Mouse (Mus musculus) liver, embryonic 11.5 days (tissue): ENCODE results near the gene Defb26. TPM values are rescaled to one million over a fixed set of nuclear protein-coding genes. Genes with fewer than 3 reads are reported as not detected.

ENCODE experiments used
- ATAC-seq: fragments of 200-750 bp; cut with Nextera tagmentation; replicated peaks from 2 replicates; pipeline ENCODE4 v1.8.0; 2017; ENCODE audit warnings: moderate number of reproducible peaks, mild to moderate bottlenecking, moderate TSS enrichment, moderate library complexity; ENCODE audit not compliant: low FRiP score
- DNase-seq: peaks from one replicate; pipeline ENCODE4 v3.0.0-alpha.2; 2017; ENCODE audit warnings: low spot score
- H3K27ac ChIP-seq: fragments of 300-500 bp; sonication (generic); 2 replicates; pipeline ENCODE4 v1.5.1; 2014; ENCODE audit warnings: mild to moderate bottlenecking, low read depth, low read length, control low read depth
- H3K27me3 ChIP-seq: fragments of 300-500 bp; sonication (generic); replicated peaks from 2 replicates; pipeline ENCODE4 v1.6.1; 2014; ENCODE audit warnings: low read length, mixed read lengths; ENCODE audit not compliant: control insufficient read depth, insufficient read depth
- H3K36me3 ChIP-seq: fragments of 300-500 bp; sonication (generic); 2 replicates; pipeline ENCODE4 v1.6.1; 2014; ENCODE audit warnings: mild to moderate bottlenecking, low read length, moderate library complexity, mixed read lengths; ENCODE audit not compliant: control insufficient read depth, insufficient read depth
- H3K4me1 ChIP-seq: fragments of 300-500 bp; sonication (generic); replicated peaks from 2 replicates; pipeline ENCODE4 v1.6.1; 2014; ENCODE audit warnings: low read length, mixed read lengths; ENCODE audit not compliant: control insufficient read depth, insufficient read depth
- H3K4me2 ChIP-seq: fragments of 300-500 bp; sonication (generic); 2 replicates; pipeline ENCODE4 v1.6.1; 2014; ENCODE audit warnings: mild to moderate bottlenecking, control low read depth, moderate library complexity
- H3K4me3 ChIP-seq: fragments of 300-500 bp; sonication (generic); 2 replicates; pipeline ENCODE4 v1.5.1; 2014; ENCODE audit warnings: low read depth, low read length, control low read depth
- H3K9ac ChIP-seq: fragments of 300-500 bp; sonication (generic); 2 replicates; pipeline ENCODE4 v1.6.1; 2014; ENCODE audit warnings: low read depth, low read length, control low read depth
- H3K9me3 ChIP-seq: fragments of 300-500 bp; sonication (generic); 2 replicates; pipeline ENCODE4 v1.6.1; 2016; ENCODE audit warnings: low read length, inconsistent platforms, mixed read lengths; ENCODE audit not compliant: control insufficient read depth
- WGBS: fragments of 180-500 bp; shearing (Covaris S2); extraction: QIAGEN DNeasy Blood & Tissue Kit; methylation state at CpG from one replicate; pipeline ENCODE4 v1.1.7; 2014; 5-methylcytosine and 5-hydroxymethylcytosine counted together
- polyA plus RNA-seq: library from polyadenylated mRNA; unstranded; fragments of >200 nt; fragmentation: Nextera tagmentation; extraction: Ambion mirVana; gene quantifications from 2 replicates; pipeline ENCODE4 v1.2.1, GENCODE M21; 2014

Gene Defb26
- polyA plus RNA-seq, 1 experiment from 2014 or later, result not detected

DNA sequence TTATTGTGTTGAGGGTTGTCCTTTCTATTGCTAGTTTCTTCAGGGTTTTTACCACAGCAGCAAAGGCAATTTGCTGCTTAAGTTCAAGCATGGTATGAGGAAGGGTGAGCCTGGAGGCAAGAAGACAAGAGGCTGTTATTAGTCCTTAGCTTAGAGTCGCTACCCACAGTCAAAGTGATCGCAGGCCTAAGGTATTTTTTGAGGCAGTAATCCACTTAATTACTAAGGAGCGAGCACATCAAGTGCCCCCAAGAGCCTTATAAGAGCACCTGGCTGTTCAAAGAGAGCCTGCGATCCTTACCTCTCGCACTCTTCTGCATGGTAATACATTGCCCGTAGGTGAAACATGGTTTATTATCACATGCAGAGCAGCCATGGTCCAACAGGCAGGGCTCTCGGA lies 29.8 kb downstream of the Defb26 start:
- WGBS, result 83% methylated on average over 7 of the region's 7 CpGs
- Histone ChIP-seq H3K4me3 (no peak overlapping the region), H3K9me3 (no peaks in the 10 kb centered on the region), H3K9ac (no peak overlapping the region), H3K27ac (no peak overlapping the region), H3K4me2 (no peak overlapping the region), H3K4me1 (no peaks in the 10 kb centered on the region), H3K36me3 (no peaks in the 10 kb centered on the region), H3K27me3 (no peaks in the 10 kb centered on the region)
- DNase-seq (no peak), ATAC-seq (no peak)

DNA sequence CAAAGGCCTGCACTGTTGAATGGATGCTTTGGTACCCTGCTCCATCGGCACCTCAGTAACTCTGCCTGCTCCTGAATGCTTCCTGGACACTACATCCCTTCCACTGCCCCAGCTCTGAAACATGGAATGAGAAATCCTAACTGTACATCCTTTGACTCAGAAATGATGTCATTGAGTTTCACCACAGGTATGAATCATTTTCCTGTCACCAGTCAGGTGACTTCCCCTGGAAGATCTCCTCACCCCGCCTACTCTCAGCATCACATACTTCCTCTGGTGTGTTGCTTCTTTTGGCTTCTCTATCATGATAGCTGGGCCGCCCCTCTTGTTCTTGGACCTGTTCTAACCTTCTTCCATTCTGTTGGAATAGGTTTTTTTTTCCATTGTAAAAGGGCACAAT lies 30.6 kb downstream of the Defb26 start:
- H3K9ac ChIP-seq, result no peak overlapping the region
- H3K4me1 ChIP-seq, result no peaks in the 10 kb centered on the region
- no peak overlapping the region for H3K4me3 ChIP-seq
- no peak overlapping the region for H3K27ac ChIP-seq
- H3K27me3 ChIP-seq, result no peaks in the 10 kb centered on the region
- H3K36me3 ChIP-seq, result no peaks in the 10 kb centered on the region
- H3K9me3 ChIP-seq, result no peaks in the 10 kb centered on the region
- WGBS, result 78% methylated on average over 3 of the region's 3 CpGs
- DNase-seq, result no peak
- H3K4me2 ChIP-seq, result no peak overlapping the region
- no peak for ATAC-seq

DNA sequence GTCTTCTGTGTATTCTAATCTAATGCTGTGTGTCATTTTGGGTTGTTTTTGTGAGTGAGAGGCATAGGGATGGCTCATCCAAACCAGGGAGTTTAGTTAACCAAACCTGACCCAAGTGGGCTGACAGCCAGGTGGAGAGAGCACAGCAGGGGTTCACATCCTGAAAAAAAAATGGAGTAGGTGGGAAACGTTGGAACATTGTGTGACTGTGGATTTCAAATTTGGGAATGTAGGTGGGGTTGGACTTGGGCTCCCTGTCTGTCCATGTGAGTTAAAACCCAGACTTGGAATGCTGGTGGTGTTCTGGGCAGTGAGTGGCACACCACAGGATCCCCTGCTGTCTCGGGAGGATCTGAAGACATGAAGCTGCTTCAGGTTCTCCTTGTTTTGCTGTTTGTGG lies 34.7 kb downstream of the Defb26 start, which contains the start of gene Defb20:
Defb20 (plus strand) TSS at position 301 of the 400 bp plus-strand sequence.
- H3K4me2 ChIP-seq, result no peak within 1 kb of the TSS
- ATAC-seq (no peak), DNase-seq (no peak)
- no peak within 1 kb of the TSS for H3K9ac ChIP-seq
- 49% methylated on average over 2 of the region's 2 CpGs for WGBS
- H3K4me1 ChIP-seq, result no peaks in the 10 kb centered on the region
- no peaks in the 10 kb centered on the region for H3K27me3 ChIP-seq
- H3K9me3 ChIP-seq, result no peaks in the 10 kb centered on the region
- H3K36me3 ChIP-seq, result no peaks in the 10 kb centered on the region
- H3K27ac ChIP-seq, result no peak within 1 kb of the TSS
- no peak within 1 kb of the TSS for H3K4me3 ChIP-seq

GRCm38 (mm10) chr2:152472434-152472833 lies 39.1 kb downstream of the Defb26 start:
- H3K9ac ChIP-seq, result no peak overlapping the region
- no peaks in the 10 kb centered on the region for H3K4me1 ChIP-seq
- 30% methylated on average over 3 of the region's 3 CpGs for WGBS
- DNase-seq (no peak), ATAC-seq (no peak)
- H3K9me3 ChIP-seq, result no peaks in the 10 kb centered on the region
- H3K27me3 ChIP-seq, result no peaks in the 10 kb centered on the region
- H3K4me2 ChIP-seq, result no peak overlapping the region
- no peak overlapping the region for H3K27ac ChIP-seq
- no peaks in the 10 kb centered on the region for H3K36me3 ChIP-seq
- no peak overlapping the region for H3K4me3 ChIP-seq

- 28% methylated on average over 7 of the region's 7 CpGs for WGBS
- Histone ChIP-seq H3K36me3 (no peaks in the 10 kb centered on the region), H3K4me3 (no peak overlapping the region), H3K4me1 (no peaks in the 10 kb centered on the region), H3K4me2 (no peak overlapping the region), H3K27me3 (no peaks in the 10 kb centered on the region), H3K27ac (no peak overlapping the region), H3K9ac (no peak overlapping the region), H3K9me3 (no peaks in the 10 kb centered on the region)
- ATAC-seq, result no peak
- DNase-seq, result no peak
Measured at GRCm38 (mm10) chr2:152470973-152471372, 40.5 kb downstream of the Defb26 start.

DNA sequence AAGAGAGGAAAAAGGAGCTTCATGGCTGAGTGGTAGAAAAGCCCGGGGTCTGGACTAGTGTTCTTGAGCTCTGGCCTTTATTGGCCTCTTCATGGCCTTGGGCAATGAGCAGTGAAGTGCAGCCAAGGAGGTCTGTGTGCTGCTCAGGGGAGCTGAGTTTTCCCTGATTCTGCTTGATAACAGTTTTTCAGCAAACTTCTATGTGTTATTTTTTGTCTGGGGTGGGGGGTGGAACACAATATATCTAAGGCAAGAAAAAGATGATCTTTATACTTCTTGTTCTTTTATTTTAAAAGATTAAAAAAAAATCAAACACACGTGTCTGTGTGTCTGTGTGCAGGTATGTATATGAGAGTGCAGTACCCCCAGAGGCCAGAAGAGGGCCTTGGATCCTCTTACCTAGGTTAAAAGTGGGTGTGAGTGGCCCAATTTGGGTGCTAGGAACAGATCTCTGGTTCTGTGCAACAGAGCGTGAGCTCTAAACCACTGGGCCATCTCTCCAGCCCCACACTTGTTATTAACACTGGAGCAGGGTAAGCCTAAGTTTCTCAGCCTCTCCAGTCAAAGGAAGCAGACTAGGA lies 46.8 kb downstream of the Defb26 start, which contains the start of gene Defb23:
Defb23 (minus strand) TSS at position 51 of the 581 bp plus-strand sequence.
- H3K36me3 ChIP-seq, result no peaks in the 10 kb centered on the region
- ATAC-seq (no peak), DNase-seq (no peak)
- no peak within 1 kb of the TSS for H3K4me3 ChIP-seq
- H3K27ac ChIP-seq, result no peak within 1 kb of the TSS
- no peaks in the 10 kb centered on the region for H3K9me3 ChIP-seq
- WGBS, result 77% methylated on average over 3 of the region's 3 CpGs
- H3K27me3 ChIP-seq, result no peaks in the 10 kb centered on the region
- no peak within 1 kb of the TSS for H3K4me2 ChIP-seq
- H3K4me1 ChIP-seq, result no peaks in the 10 kb centered on the region
- no peak within 1 kb of the TSS for H3K9ac ChIP-seq

GRCm38 (mm10) chr2:152459241-152459640 lies 52.3 kb downstream of the Defb26 start:
- H3K4me1 ChIP-seq, result no peaks in the 10 kb centered on the region; the same call in 1 of the 2 replicates
- H3K9ac ChIP-seq, result no peak overlapping the region
- H3K36me3 ChIP-seq, result no peaks in the 10 kb centered on the region
- H3K27ac ChIP-seq, result no peak overlapping the region
- DNase-seq (no peak), ATAC-seq (no peak)
- no peaks in the 10 kb centered on the region; the same call in 1 of the 2 replicates for H3K27me3 ChIP-seq
- H3K4me3 ChIP-seq, result no peak overlapping the region
- WGBS, result 62% methylated on average over 13 of the region's 13 CpGs
- no peaks in the 10 kb centered on the region for H3K9me3 ChIP-seq
- no peak overlapping the region for H3K4me2 ChIP-seq

Other genes with a start within 250 kb of the Defb26 start
- gene Tbc1d20, start 217.9 kb downstream of the Defb26 start, polyA plus RNA-seq, result 25.1 and 25.9 TPM in 2 replicates
- gene Rbck1, start 179.0 kb downstream of the Defb26 start, polyA plus RNA-seq, result 104 and 105 TPM in 2 replicates
- 13.9 and 18.1 TPM in 2 replicates for gene Trib3, start 167.7 kb downstream of the Defb26 start, polyA plus RNA-seq
- gene Nrsn2, start 135.1 kb downstream of the Defb26 start, polyA plus RNA-seq, result 0.45 and 0.49 TPM in 2 replicates
- 8.5 and 9.8 TPM in 2 replicates for gene Sox12, start 113.6 kb downstream of the Defb26 start, polyA plus RNA-seq
- gene Zcchc3, start 96.7 kb downstream of the Defb26 start, polyA plus RNA-seq, result 41.6 and 44.6 TPM in 2 replicates
- gene 6820408C15Rik, start 96.1 kb downstream of the Defb26 start, polyA plus RNA-seq, result 0.31 and 1.1 TPM in 2 replicates
- not detected in 2 replicates for gene Defb23, start 47.1 kb downstream of the Defb26 start, polyA plus RNA-seq
- not detected in 2 replicates for gene Defb20, start 34.6 kb downstream of the Defb26 start, polyA plus RNA-seq
- gene Defb22, start 21.6 kb downstream of the Defb26 start, polyA plus RNA-seq, result not detected in 2 replicates
- gene Defb28, start 6.6 kb upstream of the Defb26 start, polyA plus RNA-seq, result not detected in 2 replicates
- gene Defb29, start 28.4 kb upstream of the Defb26 start, polyA plus RNA-seq, result not detected in 2 replicates
- gene Gm17416, start 57.6 kb upstream of the Defb26 start, polyA plus RNA-seq, result not detected in 2 replicates
- gene Defb21, start 61.1 kb upstream of the Defb26 start, polyA plus RNA-seq, result not detected in 2 replicates
- gene Defb19, start 68.6 kb upstream of the Defb26 start, polyA plus RNA-seq, result not detected in 2 replicates
- gene Defb45, start 87.7 kb upstream of the Defb26 start, polyA plus RNA-seq, result not detected in 2 replicates
- not detected in 2 replicates for gene Defb36, start 92.6 kb upstream of the Defb26 start, polyA plus RNA-seq
- gene Defb25, start 111.4 kb upstream of the Defb26 start, polyA plus RNA-seq, result not detected in 2 replicates
- gene Rem1, start 115.3 kb upstream of the Defb26 start, polyA plus RNA-seq, result 1.2 and 1.6 TPM in 2 replicates
- 88.6 and 92.1 TPM in 2 replicates for gene H13, start 157.8 kb upstream of the Defb26 start, polyA plus RNA-seq
- gene Mcts2, start 175.3 kb upstream of the Defb26 start, polyA plus RNA-seq, result 31.5 and 37.1 TPM in 2 replicates
- 52.7 and 56.3 TPM in 2 replicates for gene Id1, start 224.6 kb upstream of the Defb26 start, polyA plus RNA-seq
- gene Cox4i2, start 242.5 kb upstream of the Defb26 start, polyA plus RNA-seq, result 6.7 and 8.5 TPM in 2 replicates